Mouse (Mus musculus) embryonic facial prominence, embryonic 10.5 days (tissue): ENCODE measurements around the gene Dyrk3. TPM values are rescaled to one million over a fixed set of nuclear protein-coding genes. Genes with fewer than 3 reads are reported as not detected.
"Not testable (repeated sequence)": the region's sequence is repeated elsewhere in the genome, so short reads cannot be mapped to it uniquely, and the experiment has no call there.

Experiments used
- DNase-seq: peaks from one replicate; pipeline ENCODE4 v3.0.0-alpha.2; 2017; ENCODE audit warnings: low spot score
- H3K27ac ChIP-seq: fragments of 300-500 bp; sonication (generic); replicated peaks from 2 replicates; pipeline ENCODE4 v1.5.1; 2016; ENCODE audit warnings: mild to moderate bottlenecking
- H3K27me3 ChIP-seq: fragments of 300-500 bp; sonication (generic); replicated peaks from 2 replicates; pipeline ENCODE4 v1.6.1; 2016; ENCODE audit warnings: low read depth, mild to moderate bottlenecking; ENCODE audit not compliant: poor library complexity, severe bottlenecking
- H3K36me3 ChIP-seq: fragments of 300-500 bp; sonication (generic); replicated peaks from 2 replicates; pipeline ENCODE4 v1.6.1; 2016; ENCODE audit warnings: mild to moderate bottlenecking, moderate library complexity
- H3K4me1 ChIP-seq: fragments of 300-500 bp; sonication (generic); 2 replicates; pipeline ENCODE4 v1.6.1; 2016
- H3K4me3 ChIP-seq: fragments of 300-500 bp; sonication (generic); 2 replicates; pipeline ENCODE4 v1.5.1; 2016; ENCODE audit warnings: mild to moderate bottlenecking, moderate library complexity
- H3K9me3 ChIP-seq: fragments of 300-500 bp; sonication (generic); 2 replicates; pipeline ENCODE4 v1.6.1; 2016; ENCODE audit warnings: mild to moderate bottlenecking
- WGBS: fragments of 180-500 bp; shearing (Covaris S2); methylation state at CpG from one replicate; pipeline ENCODE4 v1.1.7; 2016; 5-methylcytosine and 5-hydroxymethylcytosine counted together
- polyA plus RNA-seq: library from polyadenylated mRNA; unstranded; fragments of >200 nt; fragmentation: Nextera tagmentation; extraction: Ambion mirVana; gene quantifications from 2 replicates; pipeline ENCODE4 v1.2.1, GENCODE M21; 2016

Gene Dyrk3
- polyA plus RNA-seq, 1 experiment from 2014 or later = 8.7 TPM

- Histone ChIP-seq H3K27ac (no peak overlapping the region), H3K4me1 (peaks cover 5% of the 10 kb centered on the region), H3K36me3 (peaks cover 94% of the 10 kb centered on the region), H3K9me3 (no peaks in the 10 kb centered on the region), H3K27me3 (no peaks in the 10 kb centered on the region), H3K4me3 (no peak overlapping the region)
- no peak for DNase-seq
- 96% methylated on average over 8 of the region's 8 CpGs for WGBS
Observed at GRCm38 (mm10) chr1:131175819-131176218, 37.7 kb upstream of the Dyrk3 start.

- 100% methylated on average over 1 of the region's 1 CpGs for WGBS
- no peak for DNase-seq
Observed at GRCm38 (mm10) chr1:131175189-131175588, 37.0 kb upstream of the Dyrk3 start.

GRCm38 (mm10) chr1:131174299-131174861, 36.2 kb upstream of the Dyrk3 start:
- peaks cover 95% of the 10 kb centered on the region for H3K36me3 ChIP-seq
- H3K27ac ChIP-seq = no peak overlapping the region
- DNase-seq = no peak
- no peaks in the 10 kb centered on the region for H3K27me3 ChIP-seq
- no peak overlapping the region for H3K4me3 ChIP-seq
- WGBS = 91% methylated on average over 12 of the region's 12 CpGs
- peaks cover 5% of the 10 kb centered on the region for H3K4me1 ChIP-seq
- no peaks in the 10 kb centered on the region for H3K9me3 ChIP-seq

More at GRCm38 (mm10) chr1:131175189-131175588, 37.0 kb upstream of the Dyrk3 start:
- H3K4me3 ChIP-seq = no peak overlapping the region
- peaks cover 95% of the 10 kb centered on the region for H3K36me3 ChIP-seq
- peaks cover 5% of the 10 kb centered on the region for H3K4me1 ChIP-seq
- H3K27me3 ChIP-seq = no peaks in the 10 kb centered on the region
- no peaks in the 10 kb centered on the region for H3K9me3 ChIP-seq
- H3K27ac ChIP-seq = no peak overlapping the region

GRCm38 (mm10) chr1:131173809-131174208, 35.7 kb upstream of the Dyrk3 start:
- no peaks in the 10 kb centered on the region for H3K27me3 ChIP-seq
- H3K4me3 ChIP-seq = no peak overlapping the region
- H3K36me3 ChIP-seq = peaks cover 98% of the 10 kb centered on the region
- H3K27ac ChIP-seq = no peak overlapping the region
- no peaks in the 10 kb centered on the region for H3K9me3 ChIP-seq
- no peak for DNase-seq
- WGBS = 92% methylated on average over 6 of the region's 6 CpGs
- H3K4me1 ChIP-seq = peaks cover 5% of the 10 kb centered on the region

- Histone ChIP-seq H3K27me3 (no peaks in the 10 kb centered on the region), H3K4me3 (no peak overlapping the region), H3K4me1 (peaks cover 5% of the 10 kb centered on the region), H3K27ac (no peak overlapping the region), H3K9me3 (no peaks in the 10 kb centered on the region), H3K36me3 (peaks cover 100% of the 10 kb centered on the region)
- DNase-seq = no peak
- 90% methylated on average over 7 of the region's 7 CpGs for WGBS
Observed at GRCm38 (mm10) chr1:131173001-131173400, 34.9 kb upstream of the Dyrk3 start.

- DNase-seq = no peak
- Histone ChIP-seq H3K27ac (no peak overlapping the region), H3K9me3 (no peaks in the 10 kb centered on the region), H3K36me3 (peaks cover 100% of the 10 kb centered on the region), H3K4me3 (no peak overlapping the region), H3K27me3 (no peaks in the 10 kb centered on the region), H3K4me1 (no peaks in the 10 kb centered on the region)
- 94% methylated on average over 10 of the region's 10 CpGs for WGBS
Observed at GRCm38 (mm10) chr1:131167612-131168011, 29.5 kb upstream of the Dyrk3 start.

GRCm38 (mm10) chr1:131164427-131164826, 26.3 kb upstream of the Dyrk3 start:
- Histone ChIP-seq H3K4me3 (no peak overlapping the region), H3K4me1 (no peaks in the 10 kb centered on the region), H3K9me3 (no peaks in the 10 kb centered on the region), H3K27me3 (no peaks in the 10 kb centered on the region), H3K27ac (no peak overlapping the region), H3K36me3 (peaks cover 100% of the 10 kb centered on the region)
- DNase-seq = no peak
- 91% methylated on average over 6 of the region's 6 CpGs for WGBS

- no peak overlapping the region for H3K4me3 ChIP-seq
- no peak for DNase-seq
- H3K9me3 ChIP-seq = no peaks in the 10 kb centered on the region
- WGBS = 85% methylated on average over 11 of the region's 11 CpGs
- H3K4me1 ChIP-seq = no peaks in the 10 kb centered on the region
- no peaks in the 10 kb centered on the region for H3K27me3 ChIP-seq
- H3K36me3 ChIP-seq = peaks cover 87% of the 10 kb centered on the region
- H3K27ac ChIP-seq = no peak overlapping the region
Observed at GRCm38 (mm10) chr1:131161091-131161490, 23.0 kb upstream of the Dyrk3 start.

- not testable (repeated sequence) for DNase-seq, H3K4me3 ChIP-seq, H3K9me3 ChIP-seq, H3K4me1 ChIP-seq, H3K27ac ChIP-seq, H3K27me3 ChIP-seq
- 94% methylated on average over 3 of the region's 3 CpGs for WGBS
- H3K36me3 ChIP-seq = peaks cover 80% of the 10 kb centered on the region
Observed at GRCm38 (mm10) chr1:131159573-131160327, 21.6 kb upstream of the Dyrk3 start.

- DNase-seq = peak; percentile 50
- H3K27ac ChIP-seq = no peak overlapping the region
- H3K4me3 ChIP-seq = no peak overlapping the region
- H3K36me3 ChIP-seq = peaks cover 37% of the 10 kb centered on the region
- H3K4me1 ChIP-seq = peaks cover 10% of the 10 kb centered on the region
- 57% methylated on average over 2 of the region's 2 CpGs for WGBS
- H3K9me3 ChIP-seq = no peaks in the 10 kb centered on the region
- no peaks in the 10 kb centered on the region for H3K27me3 ChIP-seq
Observed at GRCm38 (mm10) chr1:131155456-131155855, 17.3 kb upstream of the Dyrk3 start.

- DNase-seq = peak; percentile 93
- Histone ChIP-seq H3K4me1 (peaks cover 10% of the 10 kb centered on the region), H3K9me3 (no peaks in the 10 kb centered on the region), H3K36me3 (peaks cover 13% of the 10 kb centered on the region), H3K4me3 (peak within 1 kb of the TSS; percentile 89), H3K27me3 (no peaks in the 10 kb centered on the region), H3K27ac (peak within 1 kb of the TSS; percentile 90)
- under 1% methylated on average over 27 of the region's 27 CpGs for WGBS
Observed at GRCm38 (mm10) chr1:131153018-131153629, 15.0 kb upstream of the Dyrk3 start, which contains the start of gene Eif2d. Eif2d (plus strand) TSS chr1:131153181.

- no peaks in the 10 kb centered on the region for H3K9me3 ChIP-seq
- no peak overlapping the region for H3K4me3 ChIP-seq
- no peak for DNase-seq
- no peaks in the 10 kb centered on the region for H3K27me3 ChIP-seq
- H3K27ac ChIP-seq = no peak overlapping the region
- H3K36me3 ChIP-seq = no peaks in the 10 kb centered on the region
- peaks cover 10% of the 10 kb centered on the region for H3K4me1 ChIP-seq
- 69% methylated on average over 1 of the region's 1 CpGs for WGBS
Observed at GRCm38 (mm10) chr1:131149496-131149895, 11.4 kb upstream of the Dyrk3 start.

GRCm38 (mm10) chr1:131146181-131146614, 8.1 kb upstream of the Dyrk3 start:
- Histone ChIP-seq H3K36me3 (no peaks in the 10 kb centered on the region), H3K4me1 (no peaks in the 10 kb centered on the region), H3K9me3 (no peaks in the 10 kb centered on the region), H3K4me3 (no peak overlapping the region), H3K27ac (no peak overlapping the region), H3K27me3 (no peaks in the 10 kb centered on the region)
- WGBS = 88% methylated on average over 3 of the region's 3 CpGs
- no peak for DNase-seq
